Mouse (Mus musculus) skeletal muscle tissue, adult 2 months (tissue): ENCODE results near the gene Capzb.

ENCODE experiments used
- DNase-seq: peaks from one replicate; pipeline ENCODE4 v3.0.0-alpha.2; 2012; ENCODE audit warnings: low read depth, low spot score

Capzb gene

GRCm38 (mm10) chr4:139192499-139193175 lies at the start of gene Capzb:
Capzb (plus strand) TSS chr4:139192899.
- peak; percentile 96 for DNase-seq

GRCm38 (mm10) chr4:139142985-139143384 lies 49.7 kb upstream of the Capzb start:
- DNase-seq = no peak

GRCm38 (mm10) chr4:139144577-139144976 lies 48.1 kb upstream of the Capzb start:
- DNase-seq = no peak

- DNase-seq = no peak
Observed at GRCm38 (mm10) chr4:139145156-139145555, 47.5 kb upstream of the Capzb start.

GRCm38 (mm10) chr4:139146760-139147159 lies 45.9 kb upstream of the Capzb start:
- DNase-seq = peak; percentile 78

GRCm38 (mm10) chr4:139151370-139151769 lies 41.3 kb upstream of the Capzb start:
- no peak for DNase-seq

- peak; percentile 84 for DNase-seq
Observed at GRCm38 (mm10) chr4:139154576-139155307, 38.0 kb upstream of the Capzb start.

GRCm38 (mm10) chr4:139156538-139156937 lies 36.2 kb upstream of the Capzb start:
- no peak for DNase-seq

GRCm38 (mm10) chr4:139158350-139158749 lies 34.3 kb upstream of the Capzb start:
- DNase-seq = no peak

GRCm38 (mm10) chr4:139161076-139161475 lies 31.6 kb upstream of the Capzb start:
- no peak for DNase-seq

- no peak for DNase-seq
Observed at GRCm38 (mm10) chr4:139164082-139164481, 28.6 kb upstream of the Capzb start.

- no peak for DNase-seq
Observed at GRCm38 (mm10) chr4:139165259-139165658, 27.4 kb upstream of the Capzb start.

- DNase-seq = no peak
Observed at GRCm38 (mm10) chr4:139166244-139166643, 26.5 kb upstream of the Capzb start.

GRCm38 (mm10) chr4:139167107-139167506 lies 25.6 kb upstream of the Capzb start:
- no peak for DNase-seq

- DNase-seq = peak; percentile 62
Observed at GRCm38 (mm10) chr4:139168985-139169747, 23.5 kb upstream of the Capzb start.

GRCm38 (mm10) chr4:139169748-139170279 lies 22.9 kb upstream of the Capzb start:
- DNase-seq = no peak

- peak; percentile 92 for DNase-seq
Observed at GRCm38 (mm10) chr4:139175061-139175971, 17.4 kb upstream of the Capzb start.

GRCm38 (mm10) chr4:139176023-139176422 lies 16.7 kb upstream of the Capzb start:
- DNase-seq = no peak

- DNase-seq = no peak
Observed at GRCm38 (mm10) chr4:139177921-139178320, 14.8 kb upstream of the Capzb start.

GRCm38 (mm10) chr4:139178377-139178776 lies 14.3 kb upstream of the Capzb start:
- DNase-seq = no peak

- no peak for DNase-seq
Observed at GRCm38 (mm10) chr4:139179218-139179617, 13.5 kb upstream of the Capzb start.
